Mouse (Mus musculus) CD4-positive helper T cell, adult 2 months (primary cell): ENCODE results near the gene Pitpnm2.
"Not testable (repeated sequence)": the region's sequence is repeated elsewhere in the genome, so short reads cannot be mapped to it uniquely, and the experiment has no call there.

Experiments used
- DNase-seq: peaks from one replicate; pipeline ENCODE4 v3.0.0-alpha.2; 2012; ENCODE audit warnings: low read depth, missing footprints, low spot score

The Pitpnm2 gene

GRCm38 (mm10) chr5:124221037-124221735 is 28.4 kb downstream of the Pitpnm2 start:
- no peak for DNase-seq

GRCm38 (mm10) chr5:124220551-124220950 is 29.0 kb downstream of the Pitpnm2 start:
- DNase-seq = no peak

DNA sequence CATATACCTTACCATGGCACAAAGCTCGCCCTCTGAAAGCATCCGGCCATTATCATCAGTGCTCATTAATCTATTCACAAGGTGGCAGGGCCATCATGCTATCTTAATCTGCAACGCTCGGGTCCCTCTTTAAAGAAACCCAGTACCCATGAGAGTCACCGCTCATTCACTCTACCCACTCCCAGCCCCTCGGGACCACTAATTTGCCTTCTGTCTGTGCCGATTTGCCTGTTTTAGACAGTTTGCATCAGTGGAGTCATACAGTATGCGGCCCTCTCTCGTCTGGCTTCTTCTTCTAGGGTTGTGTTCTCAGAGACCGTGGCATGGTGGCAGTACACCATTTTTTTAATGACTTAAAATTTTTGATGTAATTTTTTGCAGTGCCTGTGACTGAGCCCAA is 30.1 kb downstream of the Pitpnm2 start:
- DNase-seq = no peak

- no peak for DNase-seq
Measured at GRCm38 (mm10) chr5:124218986-124219385, 30.6 kb downstream of the Pitpnm2 start.

GRCm38 (mm10) chr5:124217566-124218249 is 31.9 kb downstream of the Pitpnm2 start:
- DNase-seq = no peak

DNA sequence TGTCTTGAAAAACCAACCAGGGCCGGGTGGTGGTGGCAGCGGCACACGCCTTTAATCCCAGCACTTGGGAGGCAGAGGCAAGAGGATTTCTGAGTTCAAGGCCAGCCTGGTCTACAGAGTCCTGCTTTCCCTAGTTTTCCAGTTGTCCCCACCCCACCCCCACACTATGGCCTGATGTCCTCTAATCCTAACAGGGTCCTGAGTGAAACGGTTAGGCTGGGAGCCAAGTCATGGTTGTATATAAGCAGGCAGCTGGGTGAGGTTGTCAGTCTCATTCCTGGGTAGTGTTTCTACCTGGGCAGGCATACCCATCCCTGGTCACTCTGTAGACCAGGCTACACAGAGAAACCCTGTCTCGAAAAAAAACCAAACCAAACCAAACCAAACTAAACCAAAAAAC is 32.5 kb downstream of the Pitpnm2 start:
- not testable (repeated sequence) for DNase-seq

DNA sequence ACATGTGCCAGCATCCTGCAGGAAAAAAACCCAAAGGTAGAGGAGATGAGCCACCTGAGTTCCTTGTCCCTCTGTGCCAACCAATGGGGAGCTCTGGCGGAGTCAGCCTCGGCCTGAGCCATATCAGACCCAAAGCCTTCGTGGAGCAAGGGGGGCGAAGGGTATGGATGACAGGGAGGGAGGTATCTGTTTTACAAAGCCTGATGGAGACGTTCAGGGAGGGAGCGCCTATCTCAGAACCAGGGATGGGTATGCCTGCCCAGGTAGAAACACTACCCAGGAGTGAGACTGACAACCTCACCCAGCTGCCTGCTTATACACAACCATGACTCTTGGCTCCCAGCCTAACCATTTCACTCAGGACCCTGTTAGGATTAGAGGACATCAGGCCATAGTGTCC is 33.2 kb downstream of the Pitpnm2 start:
- no peak for DNase-seq

DNA sequence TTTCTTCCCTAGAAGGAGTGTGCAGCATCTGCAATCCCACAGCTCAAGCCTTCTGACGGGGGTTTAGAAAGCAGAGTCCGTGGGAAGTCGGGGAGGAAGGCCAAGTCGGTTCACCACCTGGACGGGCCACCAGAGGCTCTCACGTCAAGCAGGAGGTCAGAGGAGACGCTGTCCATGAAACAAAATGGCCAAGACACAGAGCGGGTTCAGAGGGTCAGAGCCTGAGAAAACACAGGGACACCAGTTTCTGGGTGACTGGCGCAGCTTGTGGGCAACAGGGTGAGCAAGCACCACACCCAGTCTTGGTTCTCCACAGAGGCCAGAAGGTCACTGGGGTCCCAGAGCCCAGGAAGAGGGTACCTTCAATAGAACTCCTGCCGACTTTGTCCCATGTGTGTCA is 33.9 kb downstream of the Pitpnm2 start:
- no peak for DNase-seq

- peak; percentile 77 for DNase-seq
Measured at GRCm38 (mm10) chr5:124214516-124215145, 34.9 kb downstream of the Pitpnm2 start.

GRCm38 (mm10) chr5:124213588-124214469 is 35.7 kb downstream of the Pitpnm2 start:
- DNase-seq = peak; percentile 54

- DNase-seq = no peak
Measured at GRCm38 (mm10) chr5:124211669-124212068, 37.9 kb downstream of the Pitpnm2 start.

DNA sequence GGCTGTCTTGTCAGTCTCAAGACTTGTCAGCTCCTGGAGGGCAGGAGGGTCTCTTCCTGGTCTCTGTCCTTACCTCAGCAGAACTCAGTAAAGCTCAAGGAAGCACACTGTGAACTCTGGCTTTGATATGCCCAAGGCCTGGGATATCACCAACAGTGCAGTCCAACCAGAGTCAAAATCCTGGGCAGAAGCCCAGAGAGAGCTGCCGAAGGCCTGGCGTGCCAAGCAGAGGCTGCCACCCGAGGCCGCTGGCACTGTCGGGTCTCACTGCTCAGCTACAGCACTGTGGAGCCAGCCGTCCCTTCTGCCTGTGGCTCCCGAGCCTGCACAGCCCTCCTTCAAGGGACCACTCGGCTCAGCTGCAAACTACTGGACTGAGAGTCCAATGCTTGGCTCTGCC is 38.3 kb downstream of the Pitpnm2 start:
- no peak for DNase-seq

GRCm38 (mm10) chr5:124210281-124211016 is 39.1 kb downstream of the Pitpnm2 start:
- DNase-seq = peak; percentile 44

DNA sequence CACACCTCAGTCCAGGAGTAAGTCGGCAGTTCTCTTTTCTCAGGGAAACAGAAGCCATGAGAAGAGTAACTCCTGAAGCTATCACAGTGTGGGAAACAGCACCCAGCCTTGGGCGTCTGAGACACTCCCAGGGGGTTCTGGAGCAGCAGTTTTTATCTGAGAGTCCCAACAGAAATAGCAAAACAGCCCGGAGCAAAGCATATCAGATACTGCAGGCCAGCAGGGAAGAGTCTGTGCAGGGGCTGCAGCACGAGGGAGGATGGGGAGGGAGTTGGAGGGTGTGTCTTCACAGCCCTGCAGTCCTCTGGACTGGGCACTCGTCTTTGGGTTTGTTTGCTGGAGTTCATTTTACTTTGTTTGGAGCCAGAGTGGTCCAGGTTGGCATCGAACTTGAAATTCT is 39.7 kb downstream of the Pitpnm2 start:
- DNase-seq = no peak

- DNase-seq = no peak
Measured at GRCm38 (mm10) chr5:124208030-124208429, 41.5 kb downstream of the Pitpnm2 start.

DNA sequence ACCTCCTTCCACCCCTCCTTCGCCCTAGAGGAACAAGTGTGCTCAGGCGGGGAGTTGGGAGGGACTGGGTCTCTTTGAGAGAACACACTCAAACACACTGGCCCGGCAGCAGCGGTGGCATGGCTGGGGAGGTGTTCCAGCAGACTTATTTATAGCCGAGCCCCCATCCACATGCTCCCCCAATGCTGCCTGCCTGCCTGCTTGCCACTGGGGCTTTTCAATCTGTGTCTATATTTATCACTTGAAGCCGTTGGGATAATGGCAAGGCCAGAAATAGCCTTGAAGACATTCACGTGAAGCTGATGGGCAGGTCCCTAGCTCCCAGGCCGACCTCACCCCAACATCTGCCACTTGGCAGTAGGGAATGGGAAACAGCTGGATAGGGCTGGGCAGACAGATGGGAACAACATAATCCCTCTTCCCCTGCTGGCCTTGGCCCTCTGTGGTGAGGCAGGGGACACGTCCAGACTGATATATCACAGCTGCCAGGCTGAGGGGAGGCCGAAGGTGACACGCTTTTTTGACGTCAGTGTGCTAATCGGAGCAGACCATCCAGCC is 43.0 kb downstream of the Pitpnm2 start:
- DNase-seq = no peak

DNA sequence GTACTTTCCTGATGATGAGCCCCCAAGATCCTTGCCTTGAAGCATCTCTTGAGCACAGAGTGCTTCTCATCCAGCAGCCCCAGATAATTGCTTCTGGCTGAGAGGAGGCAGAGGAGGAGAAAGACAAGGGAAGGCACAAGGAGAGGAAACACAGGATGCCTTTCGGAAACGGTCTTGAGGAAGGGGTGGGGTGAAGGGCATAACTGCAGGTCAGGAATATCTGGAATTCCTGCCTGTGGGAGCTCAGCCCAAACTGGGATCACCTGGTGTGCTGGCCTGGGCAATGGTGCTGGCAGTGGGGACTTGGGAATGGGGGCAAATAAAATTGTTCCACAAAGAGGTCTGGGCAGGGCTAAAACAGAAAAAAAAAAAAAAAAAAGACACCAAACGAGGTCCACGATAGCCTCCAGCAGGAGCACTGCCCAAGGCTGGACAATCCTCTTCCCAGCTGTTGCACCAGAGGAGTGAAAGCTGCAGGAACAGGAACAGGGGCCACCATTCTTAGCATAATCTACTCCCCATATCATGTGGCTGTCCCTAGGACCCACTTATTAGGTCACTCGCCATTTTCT is 43.7 kb downstream of the Pitpnm2 start:
- no peak for DNase-seq

DNA sequence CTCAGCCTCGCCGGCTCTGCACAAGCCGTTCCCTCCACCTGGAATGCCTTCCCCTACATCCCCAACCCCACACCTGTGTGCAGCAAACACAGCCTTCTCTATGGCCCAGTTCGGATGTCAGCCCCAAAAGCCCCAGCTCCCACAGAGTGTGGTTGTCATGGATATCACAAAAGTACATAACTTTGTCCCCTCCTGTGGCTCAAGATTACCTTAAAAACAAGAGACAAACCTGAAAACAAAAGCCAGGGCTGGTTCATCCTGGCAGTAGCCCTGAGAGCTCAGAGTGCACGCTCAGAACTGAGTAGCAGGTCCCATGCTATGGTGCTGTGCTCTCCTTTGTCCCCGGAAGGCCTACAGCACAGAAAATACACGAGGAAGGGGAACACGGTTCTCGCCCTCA is 44.3 kb downstream of the Pitpnm2 start:
- DNase-seq = no peak

DNA sequence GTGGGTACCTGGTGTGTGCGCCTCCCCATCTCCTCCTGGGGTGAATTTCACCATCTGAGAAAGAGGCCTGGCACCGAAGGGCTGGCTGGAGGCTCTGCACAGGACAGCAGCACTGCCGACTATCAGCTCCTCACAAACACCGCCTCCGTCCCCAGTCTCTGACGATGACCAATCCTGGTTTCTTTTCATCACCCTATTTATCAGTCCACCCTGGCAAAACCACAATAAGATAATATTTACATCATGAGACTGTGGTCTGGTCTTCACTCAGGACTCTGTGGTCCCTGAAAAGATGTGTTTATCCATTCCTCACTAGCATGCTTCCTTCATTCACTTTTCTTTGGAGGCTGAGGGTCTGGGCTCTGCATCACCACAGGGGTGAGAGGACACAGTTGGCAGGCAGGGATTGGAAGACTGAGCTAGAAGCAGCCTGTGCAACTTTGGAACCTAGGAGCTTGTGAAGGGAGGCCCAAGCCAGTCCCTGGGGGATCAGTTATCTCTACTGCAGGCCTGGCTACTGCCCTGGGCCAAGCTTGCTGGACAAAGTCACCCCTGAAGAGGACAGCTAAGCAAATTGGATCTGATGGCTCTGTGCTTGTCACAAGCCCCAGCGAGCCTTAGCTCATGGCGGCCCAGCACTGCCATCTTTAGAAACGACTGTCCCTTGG is 45.3 kb downstream of the Pitpnm2 start:
- no peak for DNase-seq

- no peak for DNase-seq
Measured at GRCm38 (mm10) chr5:124203251-124203650, 46.3 kb downstream of the Pitpnm2 start.
